Mouse (Mus musculus): ENCODE data around the gene Gm8122.
"Not testable (repeated sequence)": the region's sequence is repeated elsewhere in the genome, so short reads cannot be mapped to it uniquely, and the experiment has no call there.

Gm8122 gene

DNA sequence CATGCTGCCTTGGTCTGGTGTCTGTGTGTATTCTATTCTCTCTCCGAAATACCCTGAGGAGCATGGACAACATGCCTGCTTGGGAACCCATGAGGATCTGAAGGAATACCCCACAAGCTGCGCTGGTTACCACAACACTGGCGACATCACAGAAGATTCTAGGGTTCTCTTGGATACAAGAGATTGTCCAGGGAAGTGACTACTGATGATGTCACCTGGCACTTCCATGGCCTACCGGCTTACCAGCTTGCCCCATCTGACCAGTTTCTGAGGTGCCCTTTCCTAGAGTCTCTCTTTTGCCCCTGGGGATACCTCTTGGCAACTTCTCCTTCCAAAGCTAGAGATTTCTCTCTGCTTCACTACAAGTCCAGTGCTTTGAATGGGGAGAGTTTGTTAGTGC lies at the start of gene Gm8122:
Gene Gm8122, minus strand, starts transcription at position 101 of the 400 bp plus-strand sequence.
- DNase-seq (ENCODE audit: low read depth, low spot score) = not testable (repeated sequence)

DNA sequence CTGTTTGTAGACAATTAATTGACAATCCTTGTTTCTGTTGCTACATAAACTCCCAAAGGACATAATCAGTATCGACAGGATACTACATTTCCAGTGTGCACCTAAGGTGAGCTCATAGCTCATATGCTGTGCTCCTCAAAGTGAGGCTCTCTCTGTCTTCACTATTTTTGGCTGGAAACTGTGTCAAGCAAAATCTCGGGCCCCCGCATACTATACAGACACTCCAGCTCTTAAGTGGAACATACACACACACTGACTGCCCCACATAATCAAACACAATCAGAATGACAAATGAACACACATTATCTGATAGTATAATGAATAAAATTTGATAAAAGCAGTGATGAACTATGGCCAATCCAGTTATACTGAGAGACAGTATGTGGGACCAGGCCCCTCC lies 43.6 kb upstream of the Gm8122 start:
- not testable (repeated sequence) for DNase-seq (ENCODE audit: low read depth, low spot score)

DNA sequence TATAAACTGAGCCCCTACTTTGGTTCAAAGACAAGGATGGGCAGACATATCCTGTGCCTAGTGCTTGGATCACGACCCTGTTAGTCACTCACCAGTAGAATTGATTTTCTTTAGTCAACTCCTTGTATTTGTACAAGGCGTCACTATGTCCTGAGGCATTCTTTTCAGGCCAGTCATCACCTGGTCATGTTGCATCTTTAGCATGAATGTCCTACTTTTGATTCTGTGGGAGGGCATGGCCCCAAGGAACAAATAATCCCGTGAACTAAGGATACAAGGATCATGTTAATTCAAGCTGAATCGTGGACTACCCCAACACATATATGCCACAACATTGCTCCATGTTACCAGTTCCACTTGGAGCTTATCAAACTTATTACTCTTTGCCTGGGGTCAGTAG lies 43.0 kb upstream of the Gm8122 start:
- DNase-seq (ENCODE audit: low read depth, low spot score) = not testable (repeated sequence)

DNA sequence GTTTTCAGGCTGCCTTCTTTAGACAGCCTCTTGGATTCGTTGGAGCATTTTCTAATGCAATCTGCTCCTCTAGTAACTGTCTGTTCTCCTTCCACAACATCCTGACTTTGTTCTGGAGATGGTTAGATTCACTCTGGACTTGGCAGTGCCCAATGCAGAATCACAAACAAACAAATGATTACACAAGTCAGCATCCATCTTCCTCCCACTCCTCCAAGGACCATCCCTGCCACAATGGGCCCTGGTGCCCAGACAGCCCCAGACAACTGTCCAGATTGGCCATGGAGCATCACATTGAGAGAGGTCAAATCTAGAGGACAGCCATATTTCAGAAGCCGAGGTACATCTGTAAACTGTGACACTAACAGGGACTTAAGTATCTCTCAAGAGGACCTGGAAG lies 42.4 kb upstream of the Gm8122 start:
- not testable (repeated sequence) for DNase-seq (ENCODE audit: low read depth, low spot score)

DNA sequence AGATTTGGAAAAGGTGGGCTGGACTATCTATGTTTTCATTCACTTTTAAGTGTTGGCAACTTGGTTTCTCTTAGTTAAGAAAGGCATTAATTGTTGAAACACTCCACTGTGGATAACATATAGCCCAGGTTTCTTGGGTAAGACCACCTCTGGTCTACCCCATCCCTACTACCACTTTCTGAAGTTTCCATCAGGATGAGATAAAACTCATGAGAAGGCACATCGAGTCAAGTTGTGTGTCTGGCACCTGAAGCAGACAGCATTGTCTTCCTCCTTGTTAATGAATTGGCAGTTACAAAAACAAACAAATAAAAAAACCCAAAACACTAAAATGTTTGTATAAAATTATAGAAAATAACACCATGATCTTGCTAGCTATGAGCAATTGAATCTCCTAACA lies 40.6 kb upstream of the Gm8122 start:
- DNase-seq (ENCODE audit: low read depth, low spot score) = not testable (repeated sequence)

DNA sequence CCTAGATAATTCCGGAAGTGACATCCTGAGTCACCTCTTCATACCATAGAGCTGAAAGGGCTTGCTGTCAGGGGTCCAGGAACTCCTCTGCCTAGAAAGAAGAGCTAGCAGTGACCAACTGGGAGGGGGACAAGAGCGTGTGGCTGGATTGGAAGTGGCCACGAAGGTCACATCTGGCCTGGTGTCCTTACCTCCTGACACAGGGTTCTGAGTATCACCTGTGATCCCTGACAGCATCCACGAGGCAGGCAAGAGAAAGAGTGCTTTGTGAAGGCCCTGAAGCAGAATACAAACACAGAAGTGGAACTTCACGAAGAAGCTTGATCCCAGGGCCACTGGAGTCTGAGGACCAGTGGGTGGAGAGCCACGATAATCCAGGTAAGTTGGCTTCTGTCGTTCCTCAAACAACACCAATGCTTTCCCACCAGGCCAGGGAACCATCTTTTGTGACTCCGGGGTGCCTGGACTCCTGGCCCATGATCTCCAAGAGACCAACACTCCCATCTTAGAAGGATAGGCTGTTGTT lies 39.9 kb upstream of the Gm8122 start, which contains the start of gene Gm9732:
Gene Gm9732, plus strand, starts transcription at position 51 of the 526 bp plus-strand sequence.
- not testable (repeated sequence) for DNase-seq (ENCODE audit: low read depth, low spot score)

DNA sequence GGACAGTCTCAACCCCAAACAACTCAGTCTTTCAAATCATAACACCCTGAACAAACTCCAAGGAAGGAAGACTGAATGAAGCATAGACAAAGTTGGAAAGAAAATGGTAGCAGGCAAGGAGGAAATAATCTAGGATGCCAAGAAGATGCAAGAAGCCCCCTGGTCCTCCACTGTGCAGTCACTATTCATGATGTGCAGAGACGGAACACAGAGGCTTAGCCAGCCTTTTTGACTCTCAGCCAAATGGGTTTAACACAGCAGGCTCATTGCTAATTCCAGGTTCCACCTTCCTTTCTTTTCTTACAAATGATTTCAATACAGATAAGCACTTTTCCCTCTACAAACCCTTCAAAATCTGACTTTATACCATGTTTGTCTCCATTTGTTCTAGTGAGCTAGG lies 38.1 kb upstream of the Gm8122 start:
- not testable (repeated sequence) for DNase-seq (ENCODE audit: low read depth, low spot score)

DNA sequence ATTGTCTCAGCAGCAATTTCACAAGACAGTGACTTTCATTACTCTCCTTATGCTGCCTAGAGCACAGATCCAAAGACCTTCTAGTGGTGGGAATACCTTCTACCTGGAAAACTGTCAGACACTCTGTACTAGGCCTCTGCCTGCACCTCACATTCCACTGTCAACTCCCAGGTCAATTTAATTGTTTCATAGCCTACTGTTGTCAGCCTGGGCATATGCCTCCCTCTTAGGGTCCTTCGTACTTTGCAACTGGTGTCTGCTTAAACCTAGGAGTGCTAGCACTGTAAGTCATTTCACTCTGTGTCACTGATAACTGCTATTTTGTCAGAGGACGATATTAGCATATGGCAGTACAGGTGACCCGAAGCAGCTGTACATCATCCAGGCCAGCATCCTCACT lies 34.1 kb upstream of the Gm8122 start:
- not testable (repeated sequence) for DNase-seq (ENCODE audit: low read depth, low spot score)

DNA sequence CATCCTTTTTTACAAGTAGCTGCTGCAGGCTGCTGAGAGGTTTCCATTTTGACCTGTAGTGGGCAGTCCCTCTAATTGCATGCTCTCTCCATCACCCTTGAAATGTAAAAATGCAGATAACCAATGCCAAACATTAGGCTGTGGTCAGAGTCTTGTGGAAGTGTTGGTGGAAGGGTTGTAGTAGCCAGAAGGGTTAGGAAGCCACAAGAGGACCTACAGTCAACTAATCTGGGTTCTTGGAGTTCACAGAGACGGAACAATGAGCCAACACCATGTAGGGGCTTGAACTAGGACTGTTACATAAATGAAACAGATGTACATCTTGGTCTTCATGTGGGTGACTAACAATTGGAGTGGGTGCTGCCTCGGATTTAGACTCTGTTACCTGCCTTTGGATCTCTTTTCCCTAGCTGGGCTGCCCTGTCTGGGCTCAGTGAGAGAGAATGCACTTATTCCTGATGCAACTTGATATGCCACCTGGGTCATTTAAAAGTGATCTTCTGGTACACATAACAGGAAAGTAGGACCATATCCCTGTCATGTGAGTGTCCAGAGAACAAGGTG lies 33.5 kb upstream of the Gm8122 start:
- DNase-seq (ENCODE audit: low read depth, low spot score) = not testable (repeated sequence)

DNA sequence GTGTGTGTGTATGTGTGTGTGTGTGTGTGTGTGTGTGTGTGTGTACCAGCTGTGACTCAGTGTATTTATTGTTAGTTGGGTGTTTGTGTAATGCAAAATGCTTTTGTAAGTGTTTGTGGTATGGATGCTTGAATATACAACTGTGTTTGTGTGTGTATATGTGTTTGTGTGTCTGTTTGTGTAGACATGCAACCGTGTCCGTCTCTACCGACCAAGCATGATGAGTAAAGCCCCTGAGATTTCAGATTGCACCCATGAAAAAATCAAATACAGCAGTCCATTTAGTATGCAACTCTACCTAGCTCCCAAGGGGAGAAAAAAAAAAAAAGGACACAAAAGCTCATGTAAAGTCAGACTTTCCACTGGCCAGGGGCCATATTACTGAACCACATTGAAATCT lies 28.3 kb upstream of the Gm8122 start:
- DNase-seq (ENCODE audit: low read depth, low spot score) = not testable (repeated sequence)

DNA sequence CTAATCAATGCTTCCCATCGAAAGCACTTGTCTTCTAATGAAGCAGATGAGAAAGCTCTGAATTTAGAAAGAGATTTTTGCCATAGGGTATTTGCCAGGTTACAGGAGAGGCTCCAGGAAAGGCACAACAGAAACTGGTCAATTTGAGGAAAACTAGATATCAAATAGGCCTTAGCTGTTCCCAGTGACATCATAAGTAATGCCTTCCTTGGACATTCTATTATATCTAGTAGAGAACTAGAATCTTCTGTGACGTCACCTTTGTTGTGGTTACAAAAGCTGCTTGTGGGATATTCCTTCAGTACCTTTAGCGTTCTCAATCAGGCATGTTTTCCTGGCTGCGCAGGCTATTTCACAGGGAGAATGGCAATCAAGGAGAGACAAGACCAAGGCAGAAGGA lies 23.2 kb upstream of the Gm8122 start, which contains the start of gene Gm8126:
Gene Gm8126, plus strand, starts transcription at position 301 of the 400 bp plus-strand sequence.
- not testable (repeated sequence) for DNase-seq (ENCODE audit: low read depth, low spot score)

DNA sequence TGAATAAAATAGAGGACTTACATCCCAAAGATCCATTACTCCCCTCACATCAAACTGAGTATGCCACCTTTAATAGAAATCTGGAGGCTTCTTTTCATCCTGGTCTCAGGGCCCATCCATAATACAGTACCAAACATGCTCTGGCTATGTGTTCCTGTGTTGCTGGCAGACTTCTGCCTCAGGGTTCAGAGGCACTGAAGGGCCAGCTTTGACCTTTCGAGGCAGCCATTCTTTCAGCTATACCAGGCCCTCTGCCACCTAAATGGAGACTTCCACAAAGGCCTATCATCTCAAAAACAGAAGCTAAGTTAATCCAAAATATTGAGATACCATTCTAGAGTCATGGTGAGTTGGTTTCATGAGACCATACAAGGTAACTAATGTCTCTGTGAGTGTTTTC lies 21.4 kb upstream of the Gm8122 start:
- not testable (repeated sequence) for DNase-seq (ENCODE audit: low read depth, low spot score)

DNA sequence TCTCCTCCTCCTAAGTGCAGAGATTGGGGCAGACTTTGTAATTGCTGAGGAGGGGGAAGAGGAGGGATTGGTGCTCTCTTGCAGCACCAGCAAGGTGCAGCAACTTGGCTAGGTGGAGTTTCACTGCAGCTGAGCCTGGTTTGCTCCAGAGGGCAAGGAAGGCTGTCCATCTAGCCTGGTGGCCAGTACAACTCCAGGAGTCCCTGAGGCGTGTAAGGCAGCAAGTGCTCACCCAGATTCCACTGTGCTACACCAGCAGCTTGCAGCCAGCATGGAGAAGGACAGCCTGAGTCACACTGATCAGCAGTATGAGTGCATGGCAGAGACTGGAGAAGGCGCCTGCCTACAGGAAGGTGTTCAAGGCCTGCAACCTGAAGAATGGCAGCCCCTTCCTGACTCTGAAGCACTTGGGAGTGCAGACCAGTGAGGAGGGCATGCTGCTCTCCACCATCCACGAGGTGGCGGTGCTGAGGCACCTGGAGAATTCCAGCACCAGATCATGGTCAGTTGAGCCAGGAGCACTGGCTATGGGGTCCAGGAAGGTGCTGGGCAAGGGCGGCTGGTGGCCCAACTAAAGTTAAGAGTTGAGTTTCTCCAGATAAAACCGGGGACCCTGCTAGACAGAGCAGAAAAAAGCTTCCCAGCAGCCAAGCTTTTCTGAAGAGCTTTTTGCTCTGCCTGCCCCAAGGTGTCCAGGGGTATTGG lies 15.6 kb upstream of the Gm8122 start:
- DNase-seq (ENCODE audit: low read depth, low spot score) = not testable (repeated sequence)

DNA sequence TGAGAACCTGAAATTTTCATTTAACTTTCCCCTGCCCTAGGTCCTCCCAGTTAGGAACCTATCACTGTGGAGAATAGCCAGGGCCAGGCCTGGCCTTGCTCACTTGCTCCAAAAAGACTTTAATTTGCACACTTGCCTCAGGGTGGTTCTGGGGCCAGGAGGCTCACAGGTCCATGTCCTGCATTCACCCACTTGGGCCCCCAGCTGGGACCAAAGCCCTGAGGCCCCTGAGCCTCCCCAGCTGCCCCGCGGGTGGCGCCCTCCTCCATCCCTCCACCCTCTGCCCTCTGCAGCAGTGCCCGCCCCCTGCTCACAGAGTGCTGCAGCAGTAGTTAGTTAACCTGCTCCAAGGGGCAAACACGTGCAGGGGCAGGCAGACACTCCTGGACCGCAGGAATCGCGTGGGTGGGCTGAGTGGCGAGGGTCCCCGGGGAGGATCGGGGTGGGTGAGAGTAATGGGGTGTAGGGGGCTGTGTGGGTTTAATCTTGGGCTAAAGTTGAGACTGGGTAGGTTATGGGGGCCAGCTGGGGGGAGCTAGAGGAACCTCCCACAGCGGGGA lies 14.6 kb upstream of the Gm8122 start:
- not testable (repeated sequence) for DNase-seq (ENCODE audit: low read depth, low spot score)

DNA sequence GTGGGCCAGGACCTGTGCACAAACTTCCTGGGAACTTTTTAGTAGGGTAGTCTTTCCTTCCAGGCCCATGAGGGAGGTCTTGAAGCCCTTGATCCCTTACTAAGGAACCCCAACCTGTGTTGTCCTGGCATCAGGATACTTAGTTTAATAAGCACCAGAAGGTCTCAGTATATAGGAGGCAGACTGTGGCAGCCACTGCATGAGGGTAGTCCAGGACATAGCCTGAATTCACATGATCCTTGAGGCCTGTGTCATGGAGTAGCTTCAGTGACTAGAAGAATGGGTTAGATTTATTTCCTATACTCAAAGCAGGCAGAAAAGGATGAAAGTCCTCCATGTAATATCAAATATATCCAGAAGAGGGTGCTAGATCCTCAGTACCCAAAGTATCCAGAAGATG lies 2.7 kb upstream of the Gm8122 start:
- DNase-seq (ENCODE audit: low read depth, low spot score) = not testable (repeated sequence)

Data from retina, postnatal 7 days (tissue).